Mouse (Mus musculus) layer of hippocampus, adult 9-10 months (tissue): Measurements from ENCODE around the gene Tle3.

Experiments used
- DNase-seq: peaks from one replicate; pipeline ENCODE4 v3.0.0; 2022; ENCODE audit warnings: low spot score

The Tle3 gene

DNA sequence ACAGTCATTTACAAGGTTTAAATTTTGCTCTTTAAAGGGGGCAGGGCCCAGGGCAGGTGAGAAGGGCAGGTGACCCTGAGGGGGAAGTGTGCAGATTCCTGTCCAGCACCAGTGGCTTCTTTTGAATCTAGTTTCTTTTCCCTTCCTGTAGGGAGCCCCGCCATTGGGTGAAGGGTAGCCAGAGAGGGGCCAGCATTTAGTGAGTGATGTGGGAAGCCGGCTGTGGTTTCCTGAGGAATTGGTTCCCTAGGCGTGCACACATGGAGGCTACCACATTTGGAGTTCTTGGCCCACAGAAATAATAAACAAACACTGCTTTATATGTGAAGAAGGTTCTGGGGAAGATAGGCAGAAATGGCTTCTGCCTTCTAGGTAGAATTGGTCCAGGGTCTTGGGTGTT lies 4.5 kb downstream of the Tle3 start:
- no peak for DNase-seq

DNA sequence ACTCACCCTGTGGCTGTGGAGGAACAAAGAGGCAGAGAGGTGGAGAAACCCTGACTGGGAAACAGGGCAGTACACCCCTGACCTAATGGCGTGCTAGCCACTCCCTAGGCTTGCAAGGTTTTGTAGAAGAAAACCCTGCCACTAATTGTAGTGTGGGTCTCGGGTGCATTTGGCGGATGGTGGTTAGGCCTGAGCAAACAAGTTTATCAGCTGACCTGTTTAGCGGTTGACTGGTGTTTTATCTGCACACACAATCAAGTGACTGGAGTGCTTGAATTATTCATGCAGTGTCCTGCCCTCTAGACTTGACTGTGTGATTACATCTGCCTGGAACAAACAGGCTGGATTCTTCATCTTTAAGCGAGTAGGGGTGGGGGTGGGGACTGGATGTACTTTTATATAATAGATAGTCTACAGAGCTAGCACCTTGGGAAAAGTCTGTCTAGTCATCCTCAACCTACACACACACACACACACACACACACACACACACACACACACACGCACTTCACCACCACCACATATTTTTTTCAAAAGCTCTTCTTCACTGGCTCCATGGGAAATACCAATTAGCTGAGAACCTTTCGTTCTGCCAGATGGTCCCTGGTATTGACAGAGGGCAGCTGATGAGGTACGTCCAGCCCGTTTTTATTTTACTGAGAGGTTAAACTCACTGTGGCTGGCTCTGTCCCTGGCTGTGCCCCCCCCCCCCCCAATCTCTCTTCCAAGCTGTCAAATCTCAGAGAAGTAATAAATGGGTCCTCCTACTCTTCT lies 5.7 kb downstream of the Tle3 start:
- DNase-seq = no peak

DNA sequence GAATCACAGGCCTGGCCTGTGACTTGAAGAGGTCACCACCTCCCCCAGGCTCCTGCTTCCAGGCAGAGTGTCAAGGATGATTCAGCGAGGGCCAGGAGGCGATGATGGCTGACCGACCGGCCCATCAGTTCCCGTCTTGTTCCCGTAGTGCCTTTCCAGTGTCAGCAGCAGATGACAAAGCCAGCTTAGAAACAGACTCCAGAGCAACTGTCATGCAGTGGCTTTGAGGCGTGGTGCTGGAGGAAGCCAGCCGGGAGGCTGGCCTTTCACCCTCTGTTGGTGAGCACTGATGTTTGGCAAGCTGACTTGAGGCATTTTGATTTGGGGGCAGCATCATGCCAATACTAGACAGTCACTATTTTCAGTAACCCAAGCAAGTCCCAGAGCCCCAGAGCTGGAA lies 6.3 kb downstream of the Tle3 start:
- DNase-seq = no peak

DNA sequence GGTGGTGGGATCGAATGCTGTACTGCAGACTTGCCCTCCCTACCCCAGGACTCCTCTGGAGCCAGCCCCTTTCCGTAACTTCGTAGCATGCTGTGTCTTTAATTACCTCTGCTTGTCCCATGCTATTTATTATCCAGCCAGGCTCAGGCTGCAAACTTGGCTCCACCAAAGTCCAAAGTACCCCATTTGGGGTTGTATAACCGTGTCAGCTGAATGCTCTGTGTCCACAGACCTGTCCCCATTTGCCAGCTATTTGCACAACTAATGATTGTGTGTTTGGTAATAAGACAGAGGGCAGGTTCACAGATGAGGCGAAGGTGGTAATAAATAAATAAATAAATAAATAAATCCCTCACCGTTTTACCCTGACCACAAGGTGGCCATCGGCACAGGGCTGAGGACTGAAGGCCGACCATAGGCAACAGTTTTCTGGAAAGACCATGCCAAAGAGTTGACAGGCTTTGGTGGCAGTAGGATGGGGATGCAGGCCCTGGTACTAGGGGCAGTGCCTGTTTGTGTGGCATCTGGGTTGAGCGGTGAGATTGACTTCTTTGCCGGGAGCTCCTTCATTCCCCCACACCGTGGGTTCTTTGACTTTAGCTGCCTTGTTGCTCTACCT lies 7.0 kb downstream of the Tle3 start:
- no peak for DNase-seq

DNA sequence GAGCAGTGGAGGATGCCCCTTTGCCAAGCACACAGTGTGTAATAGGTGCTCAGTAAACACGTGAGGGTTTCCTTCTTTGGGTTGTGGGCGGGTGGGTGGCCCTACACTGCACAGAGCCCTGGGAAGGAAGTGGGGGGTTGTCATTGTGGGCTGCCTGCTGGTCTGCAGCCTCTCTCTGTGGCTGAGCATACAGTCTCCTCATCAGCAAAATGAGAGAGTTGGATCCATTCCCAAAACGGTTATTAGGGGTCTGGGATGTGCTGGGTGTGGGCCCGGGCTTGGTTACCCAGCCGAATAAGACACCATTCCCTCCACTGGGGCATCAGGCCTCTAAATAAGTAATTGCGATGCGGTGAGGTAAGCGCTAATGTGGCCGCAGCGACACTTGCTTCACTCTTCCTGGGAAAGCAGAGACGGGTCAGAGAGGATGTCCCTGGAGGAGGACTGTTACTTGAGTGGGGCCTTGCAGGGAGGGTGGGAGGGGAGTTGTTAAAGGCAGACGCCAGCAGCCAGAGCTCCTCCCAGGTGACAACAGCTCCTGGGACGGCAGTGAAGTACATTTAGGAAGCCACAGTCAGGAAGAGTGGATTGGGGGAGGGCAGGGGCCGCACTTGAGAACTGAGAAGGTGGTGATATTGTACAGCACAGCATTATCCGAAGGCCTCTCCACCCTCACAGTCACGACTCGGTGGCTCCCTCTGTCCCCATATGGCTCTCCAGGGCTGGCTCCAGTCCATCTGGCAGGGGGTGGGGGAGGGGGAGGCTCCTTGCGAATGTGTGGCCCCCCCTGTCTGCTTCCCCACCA lies 8.3 kb downstream of the Tle3 start:
- DNase-seq = no peak

DNA sequence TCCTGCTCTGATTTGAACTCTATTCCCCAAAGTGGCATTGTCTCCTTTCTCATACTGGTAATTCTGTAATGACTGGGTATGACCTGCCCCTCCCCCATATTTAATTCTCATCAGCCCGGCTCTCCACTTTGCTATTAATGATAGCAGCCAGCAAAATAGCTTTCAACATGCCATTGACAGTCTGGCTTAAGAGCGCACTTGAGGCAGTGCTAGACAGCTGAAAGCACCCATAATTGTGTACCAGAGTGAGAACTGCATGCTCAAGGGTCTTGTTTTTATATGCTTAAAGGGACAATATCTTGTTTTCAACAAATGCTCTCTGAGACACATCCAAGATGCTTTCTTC lies 8.9 kb downstream of the Tle3 start:
- DNase-seq = no peak

DNA sequence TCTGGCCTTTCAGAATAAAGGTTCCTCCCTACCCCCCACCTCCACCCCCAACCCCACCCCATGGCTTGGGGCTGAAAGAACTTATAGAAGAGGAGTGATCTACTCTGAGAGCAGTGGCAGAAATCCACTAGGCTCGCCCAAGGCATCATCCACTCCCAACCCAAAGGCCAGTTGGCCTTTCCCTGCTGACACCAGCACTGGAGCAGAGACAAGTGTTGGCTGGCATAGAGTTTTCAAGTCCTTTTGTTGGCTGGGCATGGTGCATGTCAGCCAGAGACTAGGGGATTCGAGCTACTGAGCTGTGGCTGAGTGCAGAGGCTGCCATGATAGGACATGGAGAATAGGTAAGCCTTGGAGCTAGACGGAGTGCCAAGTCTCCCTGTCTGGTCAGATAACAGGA lies 9.3 kb downstream of the Tle3 start:
- DNase-seq = no peak

DNA sequence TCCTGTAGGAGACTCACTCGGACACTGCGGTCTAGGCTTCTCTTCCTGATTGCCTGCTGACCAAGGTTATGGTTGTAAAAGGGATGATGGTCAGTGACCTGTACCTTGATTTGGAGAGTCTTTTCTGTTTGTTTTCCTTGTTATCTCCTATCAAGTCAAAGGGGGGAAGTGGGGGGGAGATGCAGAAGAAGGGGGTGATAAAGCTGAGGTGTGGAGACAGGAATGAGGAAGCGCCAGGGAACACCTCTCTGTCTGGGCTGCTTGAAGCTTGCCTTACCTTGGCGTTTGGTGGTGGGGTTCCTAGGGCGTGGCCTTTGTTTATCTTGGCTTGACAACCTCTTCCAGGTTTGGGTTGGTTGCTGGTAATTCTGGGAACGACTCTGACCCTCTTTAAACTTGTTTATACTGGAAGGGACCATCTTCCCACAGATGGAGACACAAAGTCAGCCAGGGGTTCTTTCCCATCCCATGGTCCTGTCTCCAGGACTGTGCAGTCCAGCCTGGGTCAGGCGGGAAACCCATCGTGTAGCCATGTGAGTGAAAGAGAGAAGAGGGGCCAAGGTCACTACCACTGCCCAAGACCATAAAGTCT lies 10.5 kb downstream of the Tle3 start:
- no peak for DNase-seq

DNA sequence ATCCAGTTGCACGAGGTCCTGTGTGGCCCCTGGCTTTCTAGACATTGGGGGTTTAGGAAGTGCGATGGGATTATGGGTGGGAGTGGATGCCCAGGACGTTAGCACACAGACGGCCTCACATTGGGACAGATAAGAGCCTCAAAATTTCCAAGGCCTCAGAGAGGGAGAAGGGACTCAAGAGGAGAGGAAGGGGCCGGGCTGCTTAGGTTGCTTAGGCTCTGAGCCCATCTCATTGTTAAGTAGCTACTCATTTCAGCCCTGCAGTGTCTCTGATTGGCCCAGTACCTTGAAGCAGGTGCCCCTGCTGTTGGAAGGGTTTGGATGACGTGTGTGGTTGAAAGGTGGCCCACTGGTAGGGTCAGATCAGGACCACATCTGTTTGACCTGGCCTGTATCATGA lies 11.9 kb downstream of the Tle3 start:
- no peak for DNase-seq

DNA sequence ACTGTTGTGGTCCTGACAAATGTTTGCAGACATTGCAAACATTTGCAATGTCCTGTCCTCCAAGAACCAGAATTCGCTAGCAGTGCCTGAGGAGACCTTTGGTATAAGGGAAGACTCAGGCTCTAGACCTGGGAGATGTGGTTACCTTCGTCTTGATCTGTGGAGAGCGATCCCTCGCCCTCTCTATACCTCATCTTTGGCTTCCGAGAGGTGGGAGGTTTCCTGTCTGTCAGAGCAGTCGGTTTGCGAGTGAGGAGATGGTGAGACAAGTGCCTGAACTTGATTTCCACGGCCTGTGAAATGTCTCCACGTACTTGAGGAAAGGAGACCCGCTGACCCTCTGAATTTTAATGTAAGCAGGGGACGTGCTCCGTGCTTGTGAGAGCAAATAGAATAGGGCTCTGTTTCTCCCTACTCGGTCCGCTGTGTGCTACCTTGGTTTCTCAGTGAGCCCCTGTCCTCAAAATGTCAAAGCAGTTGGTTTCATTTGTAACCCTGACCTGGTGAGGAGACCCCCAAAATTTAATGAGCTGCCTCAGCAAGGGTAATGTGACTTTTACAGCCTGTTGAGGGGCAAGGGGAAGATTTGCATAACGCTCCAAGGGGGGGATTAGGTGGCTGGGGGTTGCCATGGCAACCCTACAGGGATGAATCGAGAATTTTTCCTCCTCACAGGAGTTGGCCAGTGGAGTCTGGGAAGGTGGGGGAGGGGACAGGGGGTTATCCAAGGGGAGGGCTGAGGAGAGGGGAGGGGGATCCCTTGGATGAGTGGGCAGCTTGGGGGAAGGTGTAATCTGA lies 12.7 kb downstream of the Tle3 start:
- DNase-seq = no peak

DNA sequence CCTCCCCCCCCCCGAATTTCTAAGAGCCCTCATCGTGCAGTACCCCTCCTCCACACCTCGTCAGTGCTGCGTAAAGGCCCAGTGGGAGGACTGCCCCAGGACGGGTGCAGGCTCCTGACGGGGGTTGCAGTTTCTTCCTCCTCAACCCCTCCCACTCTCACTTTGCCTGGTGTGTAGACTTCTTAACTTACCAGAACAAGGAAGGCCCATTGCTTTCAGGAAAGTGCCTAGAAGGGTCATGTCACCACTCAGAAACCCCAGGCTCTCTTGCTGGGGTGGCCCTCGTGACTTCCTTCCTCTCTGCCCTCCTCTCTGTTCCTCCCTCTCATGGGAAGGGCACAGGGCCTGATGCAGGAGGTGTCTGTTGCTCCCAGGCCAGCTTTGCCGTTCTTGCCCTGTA lies 13.6 kb downstream of the Tle3 start:
- no peak for DNase-seq

DNA sequence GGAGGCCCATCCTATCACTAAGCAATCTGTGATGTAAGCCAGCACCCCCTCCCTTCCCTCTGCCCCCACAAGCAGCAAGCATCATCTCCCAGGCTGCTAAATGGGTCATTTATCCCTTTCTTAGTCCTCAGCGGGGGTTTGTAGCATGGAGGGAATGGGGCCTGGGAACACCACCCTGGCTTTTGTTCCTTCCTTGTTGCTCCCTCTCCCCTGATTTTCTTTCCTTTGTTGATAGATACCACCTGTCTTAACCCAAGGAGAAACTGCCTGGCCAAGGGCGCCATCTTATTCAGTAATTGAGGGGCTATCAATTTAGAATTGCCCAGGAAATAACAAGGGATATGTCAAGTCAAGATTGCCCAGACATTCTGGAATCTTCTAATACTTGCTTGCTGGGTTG lies 14.1 kb downstream of the Tle3 start:
- no peak for DNase-seq

DNA sequence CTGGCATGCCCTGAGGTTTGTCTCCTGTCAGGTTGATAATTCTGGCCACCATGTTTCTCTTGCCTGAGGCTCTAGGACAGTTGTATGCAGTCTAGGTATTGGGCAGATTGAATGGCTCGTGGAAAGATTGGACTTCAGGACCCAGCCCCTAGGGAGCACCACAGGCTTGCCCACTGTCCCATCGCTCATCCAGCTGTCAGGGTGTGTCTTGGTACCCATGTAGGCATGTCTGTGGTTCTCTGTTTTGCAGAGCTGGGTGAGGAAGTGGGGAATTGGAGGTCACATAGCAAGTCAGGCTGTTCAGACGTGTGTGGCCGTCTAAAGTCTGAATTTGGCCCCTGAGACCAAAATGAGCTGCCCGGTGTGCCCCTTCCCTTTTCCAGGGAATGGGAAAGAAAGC lies 15.6 kb downstream of the Tle3 start:
- DNase-seq = no peak

DNA sequence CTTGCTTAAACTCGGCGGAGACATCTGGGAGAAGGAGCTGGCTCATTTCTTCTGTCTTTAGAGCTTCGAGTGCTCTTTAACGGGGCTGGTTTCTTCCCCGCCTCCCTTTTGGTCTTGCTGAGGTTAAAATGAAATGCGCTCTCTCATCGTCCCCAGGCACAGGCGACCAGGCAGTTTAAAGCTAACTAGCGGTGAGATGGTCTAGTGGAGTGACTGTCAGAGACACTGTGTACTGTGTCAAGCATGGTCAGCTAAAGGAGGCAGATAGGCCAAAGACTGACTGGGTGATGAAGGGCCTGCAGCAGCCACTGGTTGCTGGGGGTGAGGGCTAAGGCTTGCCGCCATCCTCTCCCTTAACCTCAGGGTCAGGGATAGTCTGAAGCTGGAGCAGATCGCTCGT lies 16.0 kb downstream of the Tle3 start:
- DNase-seq = no peak

DNA sequence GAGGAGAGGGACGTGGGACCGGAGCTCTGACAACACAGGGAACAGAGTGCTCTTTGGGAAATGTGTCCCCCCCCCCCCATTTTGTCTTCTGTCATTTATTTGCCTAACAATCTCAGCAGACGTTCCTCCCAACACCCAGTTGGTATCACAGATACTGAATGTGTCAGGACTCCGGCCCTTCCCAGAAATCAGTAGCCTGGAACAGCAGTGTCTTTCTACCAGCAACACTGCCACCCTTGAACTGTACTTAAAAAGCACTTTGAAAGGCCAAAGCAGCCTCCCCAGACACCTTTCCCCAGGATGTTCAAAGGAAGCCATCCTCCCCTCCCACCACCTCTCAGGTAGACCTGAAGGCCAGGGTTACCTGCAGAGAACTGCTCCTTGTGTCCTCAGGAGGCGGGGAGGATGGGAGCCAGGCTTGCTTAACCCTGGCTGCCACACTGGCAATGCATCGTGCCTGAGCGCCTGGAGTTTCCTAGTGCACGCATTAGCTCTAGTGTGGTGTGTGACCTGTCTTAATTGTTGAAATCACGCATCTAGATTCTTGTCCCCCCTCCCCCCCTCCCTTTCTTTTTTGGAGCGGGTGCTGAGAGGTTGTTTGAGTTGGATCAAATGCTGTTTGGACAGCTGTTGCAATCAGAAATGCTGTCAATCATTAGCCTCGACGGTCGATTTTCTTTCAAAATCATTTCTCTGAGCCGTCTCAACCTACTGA lies 16.7 kb downstream of the Tle3 start:
- no peak for DNase-seq

DNA sequence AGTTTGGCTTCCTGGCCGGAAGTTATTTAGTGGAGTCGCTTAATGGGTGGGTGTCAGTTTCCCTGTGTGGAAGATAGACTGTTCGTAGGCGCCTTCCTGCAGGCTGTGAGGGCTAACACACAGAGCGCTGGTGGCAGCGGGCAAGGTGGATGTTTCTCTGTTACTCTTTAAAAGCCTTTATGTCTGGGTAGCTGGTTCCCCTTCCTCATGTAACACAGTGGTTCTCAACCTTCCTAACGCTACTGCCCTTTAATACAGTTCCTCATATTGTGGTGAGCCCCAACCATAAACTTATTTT lies 17.2 kb downstream of the Tle3 start:
- DNase-seq = no peak

DNA sequence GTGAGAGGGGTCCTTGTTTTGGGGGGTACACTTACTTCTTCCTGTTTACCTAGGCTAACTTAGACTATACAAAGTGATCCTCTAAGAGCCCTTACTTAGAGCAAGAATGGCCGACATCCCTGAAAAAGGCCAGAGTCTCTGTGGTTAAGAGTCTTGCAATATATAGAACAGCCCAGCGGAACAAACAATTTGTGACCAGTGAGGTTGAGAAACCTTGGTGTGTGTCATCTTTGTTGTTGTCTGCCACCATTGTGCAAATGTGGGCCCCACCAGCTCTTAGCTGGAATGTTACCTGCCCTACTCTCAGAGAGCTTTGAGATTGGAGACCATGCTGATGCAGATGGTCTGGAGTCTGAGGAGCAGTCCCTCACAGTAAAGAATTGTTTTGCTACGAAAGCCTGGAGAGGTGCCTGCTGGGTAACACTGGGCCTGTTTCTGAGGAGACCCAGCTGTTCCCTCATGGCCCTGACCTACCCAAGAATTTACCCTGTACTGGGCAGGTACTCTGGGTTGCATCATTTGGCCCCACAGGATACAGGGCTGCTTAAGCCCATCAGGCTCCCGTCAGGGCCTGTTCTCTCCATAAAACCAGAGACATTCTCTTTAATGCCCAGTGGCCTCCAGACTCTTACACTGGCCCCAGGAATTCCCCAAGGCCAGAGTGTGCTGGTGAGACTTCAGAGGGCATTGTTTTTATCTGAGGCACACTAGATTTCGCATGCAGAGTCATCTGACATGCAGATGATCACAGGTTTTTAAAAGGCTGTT lies 19.6 kb downstream of the Tle3 start:
- DNase-seq = no peak

DNA sequence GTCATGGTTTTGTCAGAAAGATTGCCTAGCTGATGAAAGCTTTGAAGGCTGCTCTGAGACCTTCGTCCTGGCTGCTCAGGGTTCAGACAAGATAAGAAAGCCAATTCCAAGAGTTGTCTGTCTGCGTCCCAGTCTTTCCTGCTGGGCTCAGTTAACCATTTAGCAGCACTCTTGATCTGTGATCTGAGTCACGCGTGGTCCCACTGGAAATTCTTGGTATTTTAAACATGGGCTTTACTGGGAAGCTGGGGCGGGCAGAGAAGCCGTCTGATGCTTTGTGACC lies 20.1 kb downstream of the Tle3 start:
- DNase-seq = no peak

DNA sequence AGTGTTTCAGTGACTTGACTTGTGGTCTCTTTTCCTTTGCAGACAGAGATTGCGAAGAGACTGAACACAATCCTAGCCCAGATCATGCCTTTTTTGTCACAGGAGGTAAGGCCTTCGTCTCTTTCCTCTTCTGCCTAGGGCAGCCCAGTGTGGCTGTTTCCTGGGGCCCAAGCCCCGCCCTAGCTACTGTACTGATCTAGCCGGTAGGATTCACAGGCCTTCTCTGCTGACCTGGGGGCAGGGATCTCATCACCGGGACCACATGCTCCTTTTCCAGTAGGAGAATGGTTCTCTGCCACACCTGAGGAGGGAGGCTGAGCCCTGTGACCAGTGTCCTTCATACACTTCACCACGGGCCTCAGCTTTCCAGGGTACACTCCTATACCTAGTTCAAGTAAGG lies 21.0 kb downstream of the Tle3 start:
- no peak for DNase-seq

DNA sequence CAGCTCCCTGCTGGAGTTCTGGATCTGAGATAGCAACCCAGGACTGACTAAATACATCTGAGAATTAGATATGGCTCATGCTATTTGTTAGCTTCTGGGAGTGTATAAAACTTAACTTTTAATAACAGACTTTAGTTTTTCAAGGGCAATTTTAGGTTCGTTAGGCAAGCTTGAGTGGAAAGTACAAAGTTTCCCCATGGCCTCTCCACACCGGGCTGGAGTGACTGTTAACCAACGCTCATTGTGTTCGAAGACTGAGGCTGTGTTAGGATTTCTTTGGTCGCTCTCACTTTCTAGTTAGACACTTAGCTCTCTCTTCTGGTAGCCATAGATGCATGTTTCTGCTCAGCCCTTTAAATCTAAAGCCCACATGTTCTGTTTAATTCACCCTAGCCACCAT lies 21.7 kb downstream of the Tle3 start:
- no peak for DNase-seq

DNA sequence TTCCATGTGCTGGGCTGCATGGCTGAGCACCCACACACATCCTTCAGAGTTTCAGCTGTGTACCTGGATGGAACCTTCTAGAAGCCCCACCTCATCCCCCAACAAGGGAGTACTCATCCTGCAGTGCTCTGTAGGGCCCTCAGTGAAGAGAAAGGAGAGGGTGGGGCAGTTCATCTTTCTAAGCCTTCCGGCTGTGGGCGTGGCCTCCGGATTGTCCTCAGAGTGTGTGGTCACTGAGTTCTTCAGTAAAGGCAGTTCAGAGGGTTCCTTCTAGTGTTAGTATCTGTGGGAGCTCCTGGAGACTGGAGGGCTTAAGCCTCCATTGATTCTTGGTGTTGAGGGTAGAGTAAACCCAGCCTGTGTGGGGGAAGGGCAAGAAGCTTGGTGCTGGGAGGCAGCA lies 22.9 kb downstream of the Tle3 start:
- no peak for DNase-seq
